Mouse (Mus musculus): ENCODE measurements around the gene Gfod1. TPM values are rescaled to one million over a fixed set of nuclear protein-coding genes. Genes with fewer than 3 reads are reported as not detected.
A peak's percentile ranks its signal among the peaks of the same experiment; 100 is the strongest.

Gene Gfod1
- polyA plus RNA-seq (2015; fragmentation: Nextera tagmentation; extraction: Ambion mirVana) = 0.51 and 0.83 TPM in 2 replicates

GRCm38 (mm10) chr13:43304018-43304431 is at the start of gene Gfod1:
TSS of gene Gfod1 (minus strand) at chr13:43304172.
- Histone ChIP-seq H3K27ac (replicated peaks) (peak within 1 kb of the TSS; percentile 88), H3K4me2 (peak within 1 kb of the TSS; percentile 100), H3K27me3 (replicated peaks) (peaks cover 19% of the 10 kb centered on the region), H3K9me3 (0 out of 2 replicates have a peak, but pooled peaks cover under 1% of the 10 kb centered on the region), H3K36me3 (no peaks in the 10 kb centered on the region), H3K9ac (peak within 1 kb of the TSS; percentile 89), H3K4me3 (peak within 1 kb of the TSS; percentile 84), H3K4me1 (peaks cover 47% of the 10 kb centered on the region)
- peak; percentile 90 for ATAC-seq (ENCODE audit: extremely low read depth, insufficient number of reproducible peaks, low FRiP score, low TSS enrichment)
- WGBS = under 1% methylated on average over 53 of the region's 53 CpGs

DNA sequence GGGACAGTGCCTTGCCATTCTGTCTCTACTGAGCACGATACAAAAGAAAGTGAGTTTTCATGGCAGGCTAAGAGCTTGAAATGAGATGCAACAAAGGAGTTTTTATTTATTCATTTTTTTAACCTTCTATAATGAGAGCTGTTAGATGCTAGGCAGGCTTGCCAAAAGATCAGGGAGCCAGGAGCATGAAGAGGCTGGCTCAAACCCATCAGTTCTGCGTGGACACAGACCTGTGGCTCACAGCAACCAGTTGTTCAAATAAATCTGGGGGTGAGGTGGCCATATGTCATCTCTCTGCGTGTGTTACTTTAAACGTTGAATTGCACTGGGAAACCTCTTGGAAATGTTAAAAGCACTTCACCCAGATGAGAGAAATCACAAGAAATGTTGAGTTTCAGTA is 49.4 kb upstream of the Gfod1 start:
- Histone ChIP-seq H3K4me1 (peaks cover 30% of the 10 kb centered on the region), H3K4me3 (no peak overlapping the region), H3K4me2 (no peak overlapping the region), H3K9ac (no peak overlapping the region), H3K27me3 (replicated peaks) (no peaks in the 10 kb centered on the region), H3K36me3 (no peaks in the 10 kb centered on the region), H3K27ac (replicated peaks) (no peak overlapping the region), H3K9me3 (no peaks in the 10 kb centered on the region)
- ATAC-seq (ENCODE audit: extremely low read depth, insufficient number of reproducible peaks, low FRiP score, low TSS enrichment) = no peak
- WGBS = 75% methylated on average over 4 of the region's 4 CpGs

DNA sequence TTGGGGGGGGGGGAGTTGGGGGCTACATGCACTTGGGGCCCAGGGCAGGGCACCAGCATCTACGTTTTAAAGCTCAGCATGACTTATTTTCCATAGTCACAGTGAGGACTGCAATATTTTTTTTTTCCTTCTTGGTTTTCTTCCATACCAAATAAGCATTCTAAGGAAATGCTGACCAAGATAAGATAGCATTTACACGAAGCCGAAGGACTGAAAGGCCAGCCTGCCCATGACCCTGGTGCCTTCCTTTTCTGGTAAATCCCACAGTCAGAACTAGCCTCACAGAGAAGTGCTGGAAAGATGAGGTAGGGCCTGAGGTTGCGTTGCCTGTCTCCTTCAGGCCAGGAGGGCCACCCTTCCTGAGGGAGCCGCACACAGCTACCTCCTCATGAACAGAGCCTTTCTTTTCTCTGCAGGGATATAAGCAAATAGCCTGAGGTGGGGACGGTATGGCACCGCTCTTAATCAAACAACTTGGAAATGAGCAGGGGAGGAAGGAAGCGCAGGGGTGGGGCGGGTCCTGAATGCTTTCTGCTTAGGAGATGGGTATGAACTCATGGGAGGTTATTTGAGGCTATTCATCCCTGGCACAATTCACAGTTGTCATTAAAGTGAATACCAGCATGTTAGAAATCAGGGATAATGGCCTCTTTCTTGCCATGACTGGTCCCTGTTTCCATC is 46.7 kb upstream of the Gfod1 start:
- peaks cover 31% of the 10 kb centered on the region for H3K4me1 ChIP-seq
- H3K27me3 ChIP-seq (replicated peaks) = no peaks in the 10 kb centered on the region
- no peak for ATAC-seq (ENCODE audit: extremely low read depth, insufficient number of reproducible peaks, low FRiP score, low TSS enrichment)
- 49% methylated on average over 9 of the region's 9 CpGs for WGBS
- H3K4me2 ChIP-seq = no peak overlapping the region
- H3K27ac ChIP-seq (replicated peaks) = 0 out of 2 replicates have a peak overlapping the region, but pooled peaks have one; percentile 4
- no peak overlapping the region for H3K4me3 ChIP-seq
- H3K9ac ChIP-seq = no peak overlapping the region
- no peaks in the 10 kb centered on the region for H3K9me3 ChIP-seq
- H3K36me3 ChIP-seq = no peaks in the 10 kb centered on the region

GRCm38 (mm10) chr13:43349376-43349775 is 45.4 kb upstream of the Gfod1 start:
- H3K4me3 ChIP-seq = no peak overlapping the region
- no peaks in the 10 kb centered on the region for H3K27me3 ChIP-seq (replicated peaks)
- ATAC-seq (ENCODE audit: extremely low read depth, insufficient number of reproducible peaks, low FRiP score, low TSS enrichment) = no peak
- H3K4me2 ChIP-seq = no peak overlapping the region
- H3K4me1 ChIP-seq = peaks cover 19% of the 10 kb centered on the region
- 78% methylated on average over 8 of the region's 8 CpGs for WGBS
- H3K9me3 ChIP-seq = no peaks in the 10 kb centered on the region
- no peaks in the 10 kb centered on the region for H3K36me3 ChIP-seq
- H3K9ac ChIP-seq = no peak overlapping the region
- H3K27ac ChIP-seq (replicated peaks) = no peak overlapping the region

DNA sequence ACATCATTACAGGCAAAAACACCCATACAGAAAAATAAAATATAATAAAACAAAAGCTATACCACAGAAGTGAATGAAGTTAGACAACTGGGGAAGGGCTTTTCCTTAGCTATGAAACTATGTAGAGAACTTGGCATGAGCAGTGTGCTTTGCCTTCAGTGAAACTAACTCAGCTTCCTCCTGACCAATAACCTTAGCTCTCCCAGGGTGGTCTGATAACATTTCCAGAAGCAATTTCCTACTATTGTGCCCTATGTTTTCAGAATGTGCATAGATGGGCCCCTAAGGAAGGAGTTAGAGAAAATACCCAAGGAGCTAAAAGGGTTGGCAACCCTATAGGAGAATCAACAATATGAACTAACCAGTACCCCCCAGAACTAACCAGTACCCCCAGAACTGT is 42.9 kb upstream of the Gfod1 start:
- Histone ChIP-seq H3K9ac (no peak overlapping the region), H3K36me3 (no peaks in the 10 kb centered on the region), H3K27ac (replicated peaks) (no peak overlapping the region), H3K27me3 (replicated peaks) (no peaks in the 10 kb centered on the region), H3K4me2 (no peak overlapping the region), H3K4me1 (peaks cover 15% of the 10 kb centered on the region), H3K9me3 (no peaks in the 10 kb centered on the region), H3K4me3 (no peak overlapping the region)
- ATAC-seq (ENCODE audit: extremely low read depth, insufficient number of reproducible peaks, low FRiP score, low TSS enrichment) = no peak

DNA sequence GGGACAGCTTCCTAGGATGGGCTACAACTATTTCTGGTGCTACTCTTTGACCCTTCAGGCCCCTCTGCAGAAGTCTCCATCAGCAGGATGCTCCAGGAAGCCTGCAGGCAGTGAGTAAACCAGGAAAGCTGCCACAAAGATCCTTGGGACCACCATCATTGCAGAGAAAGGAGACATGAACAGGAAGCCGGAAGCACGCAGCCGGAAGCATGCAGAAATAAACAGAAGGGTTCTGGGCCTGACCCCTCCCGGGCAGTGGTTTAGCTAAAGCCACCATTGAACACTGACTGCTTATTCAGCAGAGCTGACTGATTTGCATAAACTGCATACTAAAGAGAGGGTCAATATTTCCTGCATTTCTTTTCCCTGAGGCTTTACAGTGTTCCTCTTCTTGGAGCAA is 34.7 kb upstream of the Gfod1 start:
- peaks cover 6% of the 10 kb centered on the region for H3K4me1 ChIP-seq
- H3K36me3 ChIP-seq = no peaks in the 10 kb centered on the region
- ATAC-seq (ENCODE audit: extremely low read depth, insufficient number of reproducible peaks, low FRiP score, low TSS enrichment) = no peak
- H3K9me3 ChIP-seq = no peaks in the 10 kb centered on the region
- no peak overlapping the region for H3K9ac ChIP-seq
- H3K27ac ChIP-seq (replicated peaks) = no peak overlapping the region
- H3K4me3 ChIP-seq = no peak overlapping the region
- no peak overlapping the region for H3K4me2 ChIP-seq
- no peaks in the 10 kb centered on the region for H3K27me3 ChIP-seq (replicated peaks)
- WGBS = 71% methylated on average over 4 of the region's 4 CpGs

- Histone ChIP-seq H3K9ac (no peak overlapping the region), H3K27ac (replicated peaks) (no peak overlapping the region), H3K9me3 (no peaks in the 10 kb centered on the region), H3K36me3 (no peaks in the 10 kb centered on the region), H3K27me3 (replicated peaks) (no peaks in the 10 kb centered on the region), H3K4me3 (no peak overlapping the region), H3K4me2 (no peak overlapping the region), H3K4me1 (peaks cover 6% of the 10 kb centered on the region)
- ATAC-seq (ENCODE audit: extremely low read depth, insufficient number of reproducible peaks, low FRiP score, low TSS enrichment) = no peak
- WGBS = 79% methylated on average over 8 of the region's 8 CpGs
These were observed 34.0 kb upstream of the Gfod1 start for GRCm38 (mm10) chr13:43338001-43338400.

- H3K27ac ChIP-seq (replicated peaks) = no peak overlapping the region
- no peak overlapping the region for H3K4me2 ChIP-seq
- H3K9ac ChIP-seq = no peak overlapping the region
- WGBS = 55% methylated on average over 12 of the region's 12 CpGs
- ATAC-seq (ENCODE audit: extremely low read depth, insufficient number of reproducible peaks, low FRiP score, low TSS enrichment) = no peak
- H3K4me3 ChIP-seq = no peak overlapping the region
- no peaks in the 10 kb centered on the region for H3K36me3 ChIP-seq
- H3K4me1 ChIP-seq = peaks cover 6% of the 10 kb centered on the region
- no peaks in the 10 kb centered on the region for H3K27me3 ChIP-seq (replicated peaks)
- no peaks in the 10 kb centered on the region for H3K9me3 ChIP-seq
These were observed 32.7 kb upstream of the Gfod1 start for GRCm38 (mm10) chr13:43336425-43337221.

DNA sequence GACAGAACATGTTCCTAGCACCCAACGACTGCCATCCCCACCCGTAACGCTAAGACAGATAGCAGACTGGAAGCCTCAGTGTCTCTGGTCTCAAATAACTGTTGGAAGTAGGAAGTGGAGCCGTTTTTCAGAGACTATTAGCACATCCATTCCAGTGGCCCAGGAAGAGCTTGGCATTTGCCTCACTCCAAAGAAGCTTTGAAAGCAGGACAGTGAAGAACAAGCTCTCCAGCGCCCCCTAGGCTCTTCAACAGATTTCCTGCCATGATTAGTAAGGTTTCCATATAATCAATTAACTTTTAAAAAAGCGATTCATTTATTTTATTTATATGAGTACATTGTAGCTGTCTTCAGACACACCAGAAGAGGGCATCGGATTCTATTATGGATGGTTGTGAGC is 28.6 kb upstream of the Gfod1 start:
- ATAC-seq (ENCODE audit: extremely low read depth, insufficient number of reproducible peaks, low FRiP score, low TSS enrichment) = no peak
- no peak overlapping the region for H3K9ac ChIP-seq
- 42% methylated on average over 7 of the region's 7 CpGs for WGBS
- H3K36me3 ChIP-seq = no peaks in the 10 kb centered on the region
- no peak overlapping the region for H3K27ac ChIP-seq (replicated peaks)
- no peaks in the 10 kb centered on the region for H3K27me3 ChIP-seq (replicated peaks)
- no peaks in the 10 kb centered on the region for H3K4me1 ChIP-seq
- H3K9me3 ChIP-seq = no peaks in the 10 kb centered on the region
- no peak overlapping the region for H3K4me3 ChIP-seq
- no peak overlapping the region for H3K4me2 ChIP-seq

GRCm38 (mm10) chr13:43331721-43332444 is 27.9 kb upstream of the Gfod1 start:
- Histone ChIP-seq H3K27ac (replicated peaks) (no peak overlapping the region), H3K9ac (no peak overlapping the region), H3K4me2 (no peak overlapping the region), H3K4me3 (no peak overlapping the region), H3K9me3 (no peaks in the 10 kb centered on the region), H3K4me1 (no peaks in the 10 kb centered on the region), H3K27me3 (replicated peaks) (no peaks in the 10 kb centered on the region), H3K36me3 (no peaks in the 10 kb centered on the region)
- 55% methylated on average over 11 of the region's 11 CpGs for WGBS
- ATAC-seq (ENCODE audit: extremely low read depth, insufficient number of reproducible peaks, low FRiP score, low TSS enrichment) = no peak

DNA sequence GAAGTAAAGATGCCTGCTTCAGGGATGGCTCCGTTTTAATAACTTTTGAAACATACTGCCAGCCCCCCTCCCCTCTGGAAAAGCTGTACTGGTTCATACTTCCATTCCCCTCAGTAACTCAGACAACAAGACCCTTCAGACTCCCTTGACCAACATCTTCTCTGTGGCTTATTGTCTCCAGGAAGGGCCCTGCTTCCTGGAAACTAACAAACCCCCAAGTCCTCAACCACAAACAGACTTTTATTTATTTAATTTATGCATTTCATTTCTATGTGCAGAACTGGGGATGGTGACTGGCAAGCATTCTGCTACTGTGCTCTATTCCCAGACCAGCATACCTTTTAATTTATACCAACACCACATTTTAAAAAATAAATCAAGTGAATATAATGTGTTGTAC is 21.5 kb upstream of the Gfod1 start:
- H3K4me1 ChIP-seq = no peaks in the 10 kb centered on the region
- H3K27me3 ChIP-seq (replicated peaks) = no peaks in the 10 kb centered on the region
- H3K9ac ChIP-seq = no peak overlapping the region
- 52% methylated on average over 1 of the region's 1 CpGs for WGBS
- no peak overlapping the region for H3K4me2 ChIP-seq
- no peak overlapping the region for H3K4me3 ChIP-seq
- no peak for ATAC-seq (ENCODE audit: extremely low read depth, insufficient number of reproducible peaks, low FRiP score, low TSS enrichment)
- H3K27ac ChIP-seq (replicated peaks) = no peak overlapping the region
- H3K36me3 ChIP-seq = no peaks in the 10 kb centered on the region
- H3K9me3 ChIP-seq = peaks cover 3% of the 10 kb centered on the region; the same call in 1 of the 2 replicates
